Mouse (Mus musculus) layer of hippocampus, postnatal 36 days (tissue): Measurements from ENCODE around the gene Sorcs2. TPM values are rescaled to one million over a fixed set of nuclear protein-coding genes. Genes with fewer than 3 reads are reported as not detected.
"Not testable (repeated sequence)": the region's sequence is repeated elsewhere in the genome, so short reads cannot be mapped to it uniquely, and the experiment has no call there.

Experiments used
- DNase-seq, 2 experiments: peaks; one replicate each; pipeline ENCODE4 v3.0.0; 2022
- total RNA-seq, 2 experiments: library from RNA; stranded (reverse); gene quantifications; 2 replicates each; pipeline ENCODE4 v1.2.3; 2021

Gene Sorcs2
- total RNA-seq, 2 experiments from 2014 or later: 52.0 to 56.6 TPM

DNA sequence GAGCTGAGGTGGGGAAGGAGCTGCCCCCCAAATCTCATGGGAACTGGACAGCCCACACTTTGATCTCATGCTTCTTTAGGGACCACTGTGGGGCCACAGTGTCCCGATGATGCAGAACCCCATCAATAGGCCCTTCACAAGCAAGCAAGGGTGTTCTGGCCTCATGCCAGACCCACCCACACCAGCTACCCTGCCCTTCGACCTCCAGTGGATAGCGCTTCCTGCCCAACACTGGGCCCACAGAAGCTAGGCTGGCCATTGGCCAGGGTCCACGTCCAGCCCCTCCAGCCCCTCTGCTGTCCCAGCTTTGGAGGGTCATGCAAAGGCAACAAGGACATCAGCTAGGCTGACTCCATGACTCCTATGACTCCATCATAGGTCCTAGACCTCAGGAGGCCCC, 99.9 kb downstream of the Sorcs2 start:
- DNase-seq: no peak

GRCm38 (mm10) chr5:36297246-36297645, 100.7 kb downstream of the Sorcs2 start:
- DNase-seq: no peak

DNA sequence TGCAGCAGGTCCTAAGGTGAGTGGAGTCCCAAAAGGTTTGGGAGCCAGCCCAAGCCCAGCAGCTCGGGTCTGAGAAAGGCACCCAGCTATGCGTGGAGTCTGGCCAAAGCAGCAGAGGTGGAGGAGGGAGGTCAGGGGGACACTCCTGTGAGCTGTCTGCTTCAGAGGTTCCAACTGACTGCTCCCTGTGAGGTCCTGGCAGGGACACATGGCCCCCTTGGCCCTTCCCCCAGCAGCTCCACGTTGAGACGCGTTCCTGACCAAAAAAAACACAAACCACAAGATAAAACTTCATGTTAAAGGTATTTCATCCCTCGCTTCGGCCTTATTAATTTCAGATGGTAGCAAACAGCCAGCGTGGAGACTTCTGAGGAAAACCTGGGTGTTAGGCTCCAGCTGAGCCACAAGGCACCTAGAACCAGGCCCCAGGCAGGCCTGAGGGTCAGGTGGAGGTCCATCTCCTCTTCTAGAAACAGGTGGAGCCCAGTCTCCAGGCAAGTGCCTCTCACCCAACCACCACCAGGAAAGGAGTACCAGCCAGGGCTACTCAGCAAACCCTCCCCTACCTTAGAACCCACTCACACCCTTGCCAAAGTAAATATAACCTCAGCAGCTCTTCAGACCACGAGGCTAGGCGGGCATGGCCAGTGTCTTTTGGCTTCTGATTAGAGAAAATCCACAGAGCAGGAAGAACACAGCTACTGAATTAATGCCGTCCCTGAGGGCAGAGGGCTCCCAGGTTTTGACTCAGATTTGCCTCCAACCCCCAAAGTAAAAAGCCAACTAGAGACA, 104.6 kb downstream of the Sorcs2 start:
- no peak for DNase-seq

- DNase-seq: no peak
Measured at GRCm38 (mm10) chr5:36292321-36292720, 105.6 kb downstream of the Sorcs2 start.

DNA sequence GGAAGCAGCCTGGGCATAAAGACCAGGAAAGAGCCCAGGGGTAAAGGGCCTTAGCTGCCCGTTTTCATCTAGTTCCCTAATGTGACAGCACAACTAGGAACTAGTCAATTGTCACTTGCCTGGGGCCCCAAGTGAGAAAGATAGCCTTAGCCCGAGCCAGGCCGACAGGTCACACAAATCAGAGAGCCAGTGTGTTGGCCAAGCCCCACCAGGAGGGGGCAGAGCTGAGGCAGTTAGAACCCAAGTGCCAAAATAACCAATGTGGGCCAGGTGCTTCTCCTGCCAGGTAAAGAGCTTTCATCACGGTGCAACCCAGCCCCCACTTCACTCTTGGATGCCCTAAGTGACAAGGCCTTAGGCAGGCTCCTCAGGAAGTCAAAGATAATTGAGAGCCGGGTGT, 106.7 kb downstream of the Sorcs2 start:
- DNase-seq: no peak

DNA sequence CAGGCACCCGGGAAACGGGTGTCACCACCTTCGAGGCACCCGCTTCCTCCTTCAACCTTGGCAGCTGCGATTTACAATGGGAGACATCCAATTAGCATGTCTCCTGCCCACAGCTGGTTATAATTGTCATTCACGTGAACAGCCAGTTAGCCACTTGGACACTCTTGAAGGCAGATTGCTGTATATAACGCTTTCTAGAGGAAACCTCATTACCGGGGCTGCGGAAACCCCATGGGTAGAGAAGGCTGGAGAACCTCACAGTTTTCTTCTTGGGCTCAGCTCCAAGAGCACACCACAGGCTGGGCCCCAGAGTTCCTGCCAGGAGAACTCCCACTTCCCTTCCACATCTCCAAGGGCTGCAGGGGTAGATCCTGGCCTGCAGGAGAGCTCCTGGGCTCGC, 112.5 kb downstream of the Sorcs2 start:
- DNase-seq: no peak

DNA sequence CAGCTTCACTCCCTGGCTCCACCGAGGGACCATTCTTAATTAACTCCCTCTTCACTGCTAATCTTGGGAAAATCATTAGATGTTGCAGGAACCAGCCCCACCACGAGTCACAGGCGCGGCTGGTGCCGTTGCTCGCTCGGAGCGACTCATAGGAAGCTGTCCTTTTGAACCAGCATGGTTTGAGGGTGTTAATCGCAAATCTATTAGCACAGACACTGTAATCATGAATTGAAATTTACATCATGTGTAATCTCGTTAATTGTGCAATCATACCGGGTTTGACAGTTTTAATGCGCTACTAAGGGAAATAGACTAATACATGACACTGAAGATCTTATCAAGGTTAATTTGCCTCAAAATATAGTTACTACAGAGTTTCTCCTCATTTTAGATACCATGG, 118.0 kb downstream of the Sorcs2 start:
- DNase-seq: no peak

DNA sequence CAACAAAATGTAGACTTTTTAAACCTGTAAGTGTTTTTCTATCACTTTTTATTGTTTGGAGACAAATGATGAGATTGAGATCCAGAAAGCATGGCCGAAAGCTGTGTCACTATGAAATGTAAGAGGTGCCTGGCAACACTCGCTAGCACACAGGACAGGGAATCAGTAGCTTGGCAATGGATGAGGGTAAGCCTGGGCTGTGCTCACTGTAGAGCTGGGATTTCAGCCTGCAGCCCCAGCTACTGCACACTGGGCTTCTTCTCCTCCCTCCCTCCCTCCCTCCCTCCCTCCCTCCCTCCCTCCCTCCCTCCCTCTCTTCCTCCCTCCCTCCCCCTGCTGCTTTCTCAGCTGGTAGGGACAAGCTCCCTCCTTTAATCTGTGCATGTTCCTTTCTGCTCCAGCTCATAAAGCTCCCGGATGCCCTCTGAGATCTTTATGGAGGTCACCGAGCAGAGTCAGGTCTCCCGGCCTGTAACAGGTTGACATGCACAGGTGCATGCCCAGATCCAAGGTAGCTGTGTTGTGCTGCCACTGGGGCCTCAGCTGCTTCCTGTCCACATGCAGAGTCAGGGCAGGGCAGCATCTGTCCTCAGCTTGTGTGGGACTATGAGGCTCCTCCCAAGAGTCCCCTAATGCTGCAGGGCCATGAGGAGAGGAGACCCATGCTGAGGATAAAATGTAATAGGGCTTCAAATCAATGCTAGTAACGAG, 123.1 kb downstream of the Sorcs2 start:
- no peak for DNase-seq

DNA sequence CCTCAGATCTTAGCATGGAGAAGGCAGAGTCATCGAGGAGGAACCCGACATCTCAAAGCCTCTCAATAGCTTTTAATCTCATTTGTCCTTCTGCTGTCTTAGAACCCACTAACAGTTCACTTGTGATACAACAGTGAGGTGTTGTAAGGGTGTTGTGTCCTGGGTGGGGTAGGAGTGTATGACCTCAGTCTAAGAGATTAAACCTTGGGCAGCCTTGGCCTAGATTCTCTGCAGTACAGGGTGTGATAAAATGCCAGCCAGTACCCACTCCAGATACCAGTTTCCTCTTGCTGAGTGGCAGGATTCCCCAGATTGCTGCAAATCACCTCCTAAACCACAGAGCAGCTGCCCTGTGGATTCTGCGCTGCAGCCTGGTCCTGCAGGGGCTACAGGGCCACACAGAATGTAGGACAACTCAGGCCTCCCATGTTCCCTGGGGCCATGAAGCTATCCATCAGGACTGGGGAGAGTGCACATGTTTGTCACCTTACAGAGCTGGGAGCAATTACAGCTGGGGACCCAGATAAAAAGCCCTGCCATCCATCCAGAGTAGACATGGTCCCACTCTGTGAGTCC, 130.7 kb downstream of the Sorcs2 start:
- DNase-seq: no peak

GRCm38 (mm10) chr5:36260862-36261261, 137.1 kb downstream of the Sorcs2 start:
- DNase-seq: peak; percentile 36 to 41

- DNase-seq: peak; percentile 33 to 34
Measured at GRCm38 (mm10) chr5:36259691-36260124, 138.2 kb downstream of the Sorcs2 start.

- DNase-seq: peak; percentile 50 to 60
Measured at GRCm38 (mm10) chr5:36258387-36259181, 139.4 kb downstream of the Sorcs2 start.

DNA sequence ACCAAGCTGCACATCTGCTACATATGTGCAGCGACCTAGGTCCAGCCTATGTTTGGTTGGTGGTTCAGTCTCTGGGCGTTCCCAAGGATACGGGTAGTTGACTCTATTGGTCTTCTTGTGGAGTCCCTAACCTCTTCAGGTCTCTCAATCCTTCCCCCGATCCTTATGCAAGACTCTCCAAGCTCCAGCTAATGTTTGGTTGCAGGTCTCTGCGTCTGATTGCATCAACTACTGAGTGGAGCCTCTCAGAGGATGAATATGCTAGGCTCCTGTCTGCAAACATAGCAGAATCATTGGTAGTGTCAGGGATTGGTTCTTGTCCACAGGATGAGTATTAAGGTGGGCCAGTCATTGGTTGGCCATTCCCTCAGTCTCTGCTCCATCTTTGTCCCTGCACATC, 140.9 kb downstream of the Sorcs2 start:
- no peak for DNase-seq

- no peak for DNase-seq
Measured at GRCm38 (mm10) chr5:36254642-36255516, 143.1 kb downstream of the Sorcs2 start.

GRCm38 (mm10) chr5:36252746-36253504, 145.0 kb downstream of the Sorcs2 start:
- DNase-seq: no peak

- DNase-seq: no peak
Measured at GRCm38 (mm10) chr5:36248022-36248421, 149.9 kb downstream of the Sorcs2 start.

- DNase-seq: not testable (repeated sequence)
Measured at GRCm38 (mm10) chr5:36237526-36237925, 160.4 kb downstream of the Sorcs2 start.

DNA sequence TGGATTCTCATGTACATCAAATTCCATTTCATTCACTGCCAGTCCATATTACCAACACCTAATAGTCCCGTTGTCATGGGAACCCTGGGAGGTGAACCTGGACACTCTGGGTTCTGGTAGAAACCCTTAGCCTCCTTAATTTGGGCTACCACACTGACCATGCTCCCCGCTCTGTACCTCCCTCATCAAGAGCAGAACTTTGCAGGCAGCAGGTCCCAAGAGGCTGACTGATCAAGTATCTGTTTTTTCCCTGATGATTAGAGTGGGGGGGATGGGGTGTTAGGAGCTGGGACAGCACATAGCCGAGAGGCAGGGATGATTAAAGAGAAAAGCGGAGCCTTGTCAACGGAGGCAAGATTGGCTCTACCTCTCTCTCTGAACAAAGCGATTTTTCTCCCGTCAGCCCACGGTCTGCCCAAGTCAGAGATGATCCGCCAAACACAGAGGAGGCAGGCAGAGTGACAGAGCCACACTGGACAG, 167.6 kb downstream of the Sorcs2 start:
- no peak for DNase-seq

DNA sequence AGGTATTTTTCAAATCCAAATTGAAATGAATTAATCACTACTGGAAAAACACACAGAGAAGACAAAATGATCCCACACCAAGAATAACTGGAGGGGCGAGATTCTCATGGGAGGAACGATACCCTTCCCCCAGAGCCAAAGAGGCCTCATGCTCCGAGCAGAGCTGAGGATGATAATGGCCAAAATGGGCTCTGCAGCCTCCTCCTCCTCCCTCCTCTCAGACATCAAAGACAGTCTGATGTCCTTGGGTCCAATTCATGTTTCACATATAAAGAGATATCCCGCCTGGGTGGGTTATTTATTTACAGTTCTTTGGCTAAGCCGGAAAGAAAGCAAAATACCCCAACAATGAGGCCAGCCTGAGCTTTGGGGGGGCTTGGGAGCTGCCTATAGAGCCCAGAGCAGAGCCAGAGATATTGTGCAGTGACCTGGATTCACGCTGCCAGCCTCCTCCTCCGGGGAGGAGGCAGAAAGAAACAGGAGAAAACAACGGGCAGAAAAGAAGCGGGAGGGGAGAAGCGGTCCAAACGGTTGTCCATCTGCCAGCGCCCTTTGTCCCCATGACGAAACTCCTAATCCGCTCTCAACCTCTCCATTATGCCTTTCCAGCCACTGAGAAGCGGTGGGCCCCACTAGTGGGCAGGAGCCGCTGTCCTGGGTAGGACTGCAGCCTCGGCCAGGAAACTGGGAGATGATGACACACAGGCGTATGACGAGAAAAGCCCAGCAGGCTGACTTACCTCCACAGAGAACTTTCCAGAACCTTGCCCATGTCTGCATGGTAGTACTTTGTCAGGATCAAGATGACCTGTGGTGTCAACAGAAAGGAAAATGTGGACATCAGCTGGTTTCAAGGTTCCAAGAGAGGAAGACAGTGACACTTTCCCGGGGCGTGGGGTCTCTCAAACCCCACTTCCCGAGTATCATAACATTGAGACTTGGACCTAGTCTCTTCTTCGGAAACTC, 169.3 kb downstream of the Sorcs2 start:
- no peak for DNase-seq
